ENCODE assay signal across 8 mouse cellular contexts in the genomic region with DNA sequence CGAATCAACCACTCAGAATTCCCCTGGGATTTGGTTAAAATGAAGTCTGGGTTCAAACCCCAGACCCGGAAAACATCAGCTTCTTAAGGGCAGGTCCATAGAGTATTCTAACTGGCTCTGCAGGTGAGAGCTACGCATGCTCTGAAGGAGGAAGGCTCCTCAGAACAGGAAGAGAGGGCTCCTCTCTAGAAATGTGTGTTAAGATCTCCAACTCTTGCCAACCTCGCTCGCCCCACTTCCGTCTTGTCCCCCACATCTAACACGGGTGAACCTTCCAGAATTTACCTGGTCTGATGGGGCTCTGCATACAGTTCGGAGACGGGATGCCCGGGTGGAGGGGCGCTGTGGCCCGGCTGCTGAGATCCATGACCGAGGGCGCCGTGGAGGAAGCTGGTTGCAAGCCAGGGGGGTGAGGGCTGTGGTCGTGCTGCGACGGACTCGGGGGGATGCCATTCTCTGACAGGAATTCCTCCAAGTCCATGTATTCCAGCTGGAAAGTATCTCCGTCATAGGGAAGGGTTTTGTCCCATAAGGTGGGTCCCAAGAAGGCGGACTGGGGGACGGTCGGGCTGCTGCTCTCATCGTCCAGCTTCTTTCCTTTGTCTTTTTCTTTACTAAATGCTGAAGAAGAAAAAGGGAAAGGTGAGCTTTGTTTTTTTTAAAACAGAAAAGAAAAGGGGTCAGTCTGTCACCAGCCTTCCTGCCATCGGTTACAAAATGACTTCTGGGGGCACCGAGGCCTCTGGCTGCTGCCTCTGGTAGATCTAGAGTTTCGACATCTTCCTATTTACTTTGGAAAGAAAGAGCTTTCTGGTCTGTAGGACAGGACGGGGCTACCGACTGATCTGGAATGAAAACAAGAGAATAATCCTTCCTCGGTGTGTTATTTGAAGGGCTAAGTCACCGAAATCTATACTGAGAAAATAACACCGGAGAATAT. TPM values are rescaled to one million over a fixed set of nuclear protein-coding genes. Genes with fewer than 3 reads are reported as not detected.
DNase-seq lines count a peak whose midpoint lies in the region; ATAC-seq and TF ChIP-seq lines count a peak whose summit lies in the region.

No protein-coding gene starts in this region.

- no peak overlapping the region for H3K4me3 ChIP-seq in intestine, embryonic 15.5 days (replicated peaks)
- H3K4me3 ChIP-seq in intestine, postnatal 0 days (ENCODE audit: low read depth, low read length): no peak overlapping the region
- H3K4me3 ChIP-seq in bone marrow, adult 2 months (replicated peaks; ENCODE audit: control insufficient read depth, low read depth, low read length): peak overlapping the region; percentile 50
- peak overlapping the region; percentile 52; the same call in 1 of the 2 replicates for H3K4me3 ChIP-seq in hindbrain, embryonic 14.5 days (replicated peaks; ENCODE audit: low read length)

- ATAC-seq in intestine, embryonic 15.5 days: no peak
- no peak for ATAC-seq in intestine, postnatal 0 days
- ATAC-seq in hindbrain, embryonic 14.5 days (ENCODE audit: low FRiP score): no peak

- no peak overlapping the region for H3K27ac ChIP-seq in intestine, embryonic 15.5 days
- H3K27ac ChIP-seq in intestine, postnatal 0 days (ENCODE audit: low read depth, low read length): no peak overlapping the region
- H3K27ac ChIP-seq in bone marrow, adult 2 months (ENCODE audit: control insufficient read depth, insufficient read depth, low read depth, low read length, poor library complexity): peak overlapping the region; percentile 61
- no peak overlapping the region for H3K27ac ChIP-seq in hindbrain, embryonic 14.5 days

- H3K36me3 ChIP-seq in intestine, embryonic 15.5 days: no peaks in the 10 kb centered on the region
- no peaks in the 10 kb centered on the region for H3K36me3 ChIP-seq in intestine, postnatal 0 days (ENCODE audit: control insufficient read depth, insufficient read depth)
- no peaks in the 10 kb centered on the region for H3K36me3 ChIP-seq in hindbrain, embryonic 14.5 days (replicated peaks; ENCODE audit: control insufficient read depth, insufficient read depth)

- H3K9ac ChIP-seq in intestine, embryonic 15.5 days: no peak overlapping the region
- no peak overlapping the region for H3K9ac ChIP-seq in intestine, postnatal 0 days (ENCODE audit: low read depth, low read length)
- no peak overlapping the region for H3K9ac ChIP-seq in hindbrain, embryonic 14.5 days

- H3K4me2 ChIP-seq in intestine, embryonic 15.5 days (replicated peaks): peak overlapping the region; percentile 98; the same call in 1 of the 2 replicates
- no peak overlapping the region for H3K4me2 ChIP-seq in intestine, postnatal 0 days (replicated peaks; ENCODE audit: low read depth)
- H3K4me2 ChIP-seq in hindbrain, embryonic 14.5 days (replicated peaks): peak overlapping the region; percentile 98

- DNase-seq in hindbrain, embryonic 14.5 days (ENCODE audit: low spot score): no peak
- peak; percentile 1 to 11 for DNase-seq in natural killer cell, adult 2 months (ENCODE audit: low spot score in 2 of 2)
- no peak for DNase-seq in layer of hippocampus, adult 11-12 months (ENCODE audit: low spot score)
- no peak for DNase-seq in gastrocnemius, adult 8-10 months (ENCODE audit: low spot score in 2 of 2)
- no peak for DNase-seq in urinary bladder, postnatal 10 days (ENCODE audit: low spot score)

- no peak for TF ChIP-seq POLR2A in bone marrow, adult 2 months (IDR thresholded peaks at IDR 0.05; ENCODE audit: borderline replicate concordance, control insufficient read depth, low read depth, low read length)

- no peak for TF ChIP-seq CTCF in intestine, postnatal 0 days (IDR thresholded peaks at IDR 0.05; ENCODE audit: low read depth)
- TF ChIP-seq CTCF in bone marrow, adult 2 months (IDR thresholded peaks at IDR 0.05; ENCODE audit: control insufficient read depth, insufficient read depth, low read length): no peak

- H3K27me3 ChIP-seq in intestine, embryonic 15.5 days (replicated peaks): peaks cover 9% of the 10 kb centered on the region; the same call in 1 of the 2 replicates
- peaks cover 37% of the 10 kb centered on the region for H3K27me3 ChIP-seq in intestine, postnatal 0 days (replicated peaks; ENCODE audit: control insufficient read depth, insufficient read depth, low read length)
- peaks cover 36% of the 10 kb centered on the region for H3K27me3 ChIP-seq in hindbrain, embryonic 14.5 days (ENCODE audit: control insufficient read depth, insufficient read depth, low read length)

- 60% methylated on average over 32 of the region's 32 CpGs for WGBS in intestine, embryonic 15.5 days
- WGBS in intestine, postnatal 0 days: 72% methylated on average over 32 of the region's 32 CpGs
- WGBS in bone marrow, adult 2 months: 2% methylated on average over 32 of the region's 32 CpGs
- WGBS in hindbrain, embryonic 14.5 days: 44% methylated on average over 32 of the region's 32 CpGs

- H3K9me3 ChIP-seq in intestine, embryonic 15.5 days: no peaks in the 10 kb centered on the region
- no peaks in the 10 kb centered on the region for H3K9me3 ChIP-seq in intestine, postnatal 0 days (ENCODE audit: control insufficient read depth)
- no peaks in the 10 kb centered on the region for H3K9me3 ChIP-seq in hindbrain, embryonic 14.5 days (ENCODE audit: control insufficient read depth, low read length)

- H3K4me1 ChIP-seq in intestine, embryonic 15.5 days (replicated peaks): peaks cover 17% of the 10 kb centered on the region
- H3K4me1 ChIP-seq in intestine, postnatal 0 days (replicated peaks; ENCODE audit: control insufficient read depth, insufficient read depth, low read length): peaks cover 5% of the 10 kb centered on the region; the same call in 1 of the 2 replicates
- H3K4me1 ChIP-seq in bone marrow, adult 2 months (ENCODE audit: control insufficient read depth, insufficient read depth, low read length): no peaks in the 10 kb centered on the region; the same call in 1 of the 2 replicates
- H3K4me1 ChIP-seq in hindbrain, embryonic 14.5 days (replicated peaks; ENCODE audit: control insufficient read depth, insufficient read depth, low read length): peaks cover 18% of the 10 kb centered on the region

RNA-seq across cellular contexts. Expression of gene Hlf, which starts 2.9 kb away (rescaled TPM):
- polyA plus RNA-seq in intestine, embryonic 15.5 days (2015; fragmentation: Nextera tagmentation; extraction: Ambion mirVana): 1.3 and 1.6 TPM in 2 replicates
- polyA plus RNA-seq in intestine, postnatal 0 days (2015; fragmentation: Nextera tagmentation; extraction: Ambion mirVana): 0.81 and 1.0 TPM in 2 replicates
- polyA plus RNA-seq in bone marrow, adult 2 months (2011; ENCODE audit: insufficient read depth, insufficient read length, low replicate concordance, missing spikeins): 1.5 and 6.2 TPM in 2 replicates
- 3.6 and 3.8 TPM in 2 replicates for polyA plus RNA-seq in hindbrain, embryonic 14.5 days (2014; fragmentation: Nextera tagmentation; extraction: Ambion mirVana)
- 10 to 100 TPM in 2 of 4 experiments, 1 to 10 TPM in 2; 8.4 to 14.1 (median 10.2) TPM for total RNA-seq in gastrocnemius, adult 8-10 months (2022)

Comparison
In these comparisons a context has a peak if more than half of its experiments do, and no peak if none do; other contexts are left out.
1. H3K4me3 ChIP-seq: peak in bone marrow, adult 2 months (single experiment) and hindbrain, embryonic 14.5 days (single experiment); none in intestine, embryonic 15.5 days (single experiment) and intestine, postnatal 0 days (single experiment).
2. DNase-seq: peak in natural killer cell, adult 2 months (2 of 2); none in hindbrain, embryonic 14.5 days (single experiment), layer of hippocampus, adult 11-12 months (single experiment), gastrocnemius, adult 8-10 months (0 of 2) and urinary bladder, postnatal 10 days (single experiment).